Mouse (Mus musculus) splenic B cell, adult 2 months (primary cell): ENCODE measurements around the gene Pou3f1.

Experiments used
- DNase-seq: peaks from one replicate; pipeline ENCODE4 v3.0.0-alpha.2; 2011; ENCODE audit warnings: low read depth, low spot score
- H3K27me3 ChIP-seq: 2 replicates; pipeline ENCODE4 v1.6.1; 2012; ENCODE audit warnings: mild to moderate bottlenecking, low read length, moderate library complexity, mixed read lengths; ENCODE audit not compliant: control insufficient read depth, poor library complexity, insufficient read depth, severe bottlenecking
- H3K36me3 ChIP-seq: 2 replicates; pipeline ENCODE4 v1.6.1; 2012; ENCODE audit warnings: mild to moderate bottlenecking, low read length, moderate library complexity, mixed read lengths; ENCODE audit not compliant: control insufficient read depth, poor library complexity, insufficient read depth, severe bottlenecking

Gene Pou3f1

DNA sequence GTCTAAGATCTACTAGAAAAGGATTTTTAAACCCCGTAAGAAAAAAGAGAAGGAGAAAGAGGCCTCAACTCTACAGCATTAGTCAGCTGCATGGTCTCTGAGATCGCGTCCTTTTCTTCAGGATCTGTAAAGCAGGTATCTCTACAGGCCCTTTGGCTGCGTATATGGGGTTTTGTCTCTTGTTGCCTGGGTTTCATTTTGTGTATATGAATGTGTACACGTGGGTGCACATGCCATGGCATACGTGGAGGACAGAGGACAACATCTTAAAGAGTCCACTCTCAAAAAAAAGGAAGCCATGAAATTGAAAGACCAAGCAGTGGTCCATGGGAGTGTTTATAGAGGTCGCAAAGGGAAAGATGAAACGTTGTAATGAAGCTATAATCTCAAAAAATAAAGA lies 34.8 kb downstream of the Pou3f1 start:
- Histone ChIP-seq H3K36me3 (peaks cover 2% of the 10 kb centered on the region; the same call in 1 of the 2 replicates), H3K27me3 (no peaks in the 10 kb centered on the region)
- DNase-seq: no peak

- peaks cover 2% of the 10 kb centered on the region; the same call in 1 of the 2 replicates for H3K36me3 ChIP-seq
- H3K27me3 ChIP-seq: no peaks in the 10 kb centered on the region
- no peak for DNase-seq
Observed at GRCm38 (mm10) chr4:124692416-124692861, 35.8 kb downstream of the Pou3f1 start.

- Histone ChIP-seq H3K36me3 (peaks cover 2% of the 10 kb centered on the region; the same call in 1 of the 2 replicates), H3K27me3 (no peaks in the 10 kb centered on the region)
- DNase-seq: peak; percentile 90
Observed at GRCm38 (mm10) chr4:124693135-124693894, 36.7 kb downstream of the Pou3f1 start, which contains the start of gene Utp11. Gene Utp11, minus strand, starts transcription at chr4:124693600.

DNA sequence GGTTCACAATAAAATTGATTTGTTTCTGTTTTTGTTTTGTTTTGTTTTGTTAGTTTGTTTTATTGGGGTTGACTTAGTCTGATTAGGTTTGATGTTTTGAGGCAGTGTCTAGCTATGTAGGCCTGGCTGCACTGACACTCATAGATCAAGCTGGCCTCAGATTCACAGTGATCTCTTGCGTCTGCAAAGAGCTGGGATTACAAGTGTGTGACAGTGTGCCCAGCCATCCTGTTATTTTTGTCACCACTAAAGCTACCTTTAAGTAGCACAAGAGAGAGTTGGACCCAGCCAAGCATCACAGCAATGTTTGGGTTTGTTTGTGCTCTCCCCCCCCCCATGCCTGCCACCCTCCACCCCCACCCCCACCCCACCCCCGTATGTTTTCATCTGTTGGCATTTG lies 38.0 kb downstream of the Pou3f1 start:
- Histone ChIP-seq H3K36me3 (peaks cover 2% of the 10 kb centered on the region; the same call in 1 of the 2 replicates), H3K27me3 (no peaks in the 10 kb centered on the region)
- DNase-seq: no peak

DNA sequence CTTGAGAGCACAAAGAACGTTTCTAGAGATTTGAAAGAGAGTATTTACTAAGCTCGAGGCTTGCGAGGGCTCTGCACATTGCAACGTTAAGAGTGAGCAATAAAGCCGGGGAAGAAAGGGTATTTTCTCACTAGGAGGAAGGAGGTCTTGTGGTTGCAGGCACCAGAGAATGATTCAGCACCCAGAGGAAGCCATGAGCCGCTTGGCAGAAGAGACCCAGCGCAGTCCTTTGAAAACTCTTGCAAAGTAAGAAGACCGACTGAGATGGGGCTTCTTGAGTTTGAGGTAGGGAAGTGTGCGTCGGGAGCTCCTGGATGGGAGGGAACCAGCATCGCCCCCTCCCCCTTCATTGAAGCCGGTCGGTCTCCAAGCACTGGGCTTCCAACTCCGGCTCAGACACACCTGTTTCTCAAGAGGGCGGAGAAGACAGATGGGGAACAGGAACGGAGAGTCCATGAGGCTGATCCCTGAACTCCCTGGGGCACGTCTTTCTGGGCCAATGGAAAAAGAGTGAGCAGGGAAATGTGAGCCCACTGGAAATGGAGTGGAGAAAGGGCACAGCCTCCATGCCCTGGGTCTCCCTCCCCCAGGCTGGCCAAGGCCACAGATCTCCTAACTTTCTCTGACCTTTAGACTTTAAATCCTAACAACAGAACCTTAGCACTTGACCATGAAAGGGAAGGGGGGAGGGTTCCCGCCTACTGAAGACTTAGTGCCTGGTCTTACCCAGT lies 39.3 kb downstream of the Pou3f1 start:
- H3K27me3 ChIP-seq: no peaks in the 10 kb centered on the region
- peaks cover 2% of the 10 kb centered on the region; the same call in 1 of the 2 replicates for H3K36me3 ChIP-seq
- peak; percentile 34 for DNase-seq

DNA sequence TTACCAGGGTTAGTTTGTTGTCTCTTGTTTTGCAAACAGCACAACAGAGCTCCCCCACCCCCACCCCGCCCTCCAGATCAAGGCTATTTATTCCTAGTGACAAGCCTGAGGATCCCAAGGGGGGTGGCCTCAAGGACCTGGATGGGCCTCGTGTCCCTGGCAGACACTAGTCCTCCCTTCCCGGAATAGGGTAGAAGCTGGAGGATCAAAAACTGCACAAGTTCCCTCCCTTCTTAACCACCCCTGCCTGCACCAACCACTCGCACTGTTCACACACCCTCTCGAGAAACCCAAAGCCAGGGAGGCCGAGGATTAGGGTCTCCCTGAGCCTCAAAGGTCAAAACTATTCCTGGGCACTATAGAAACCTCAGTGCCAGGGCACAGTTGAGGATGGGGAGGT lies 43.2 kb downstream of the Pou3f1 start:
- Histone ChIP-seq H3K27me3 (no peaks in the 10 kb centered on the region), H3K36me3 (no peaks in the 10 kb centered on the region)
- DNase-seq: no peak

- Histone ChIP-seq H3K27me3 (no peaks in the 10 kb centered on the region), H3K36me3 (no peaks in the 10 kb centered on the region)
- peak; percentile 77 for DNase-seq
Observed at GRCm38 (mm10) chr4:124700248-124700971, 43.8 kb downstream of the Pou3f1 start, which contains the start of gene Fhl3. Gene Fhl3, plus strand, starts transcription at chr4:124700701.

DNA sequence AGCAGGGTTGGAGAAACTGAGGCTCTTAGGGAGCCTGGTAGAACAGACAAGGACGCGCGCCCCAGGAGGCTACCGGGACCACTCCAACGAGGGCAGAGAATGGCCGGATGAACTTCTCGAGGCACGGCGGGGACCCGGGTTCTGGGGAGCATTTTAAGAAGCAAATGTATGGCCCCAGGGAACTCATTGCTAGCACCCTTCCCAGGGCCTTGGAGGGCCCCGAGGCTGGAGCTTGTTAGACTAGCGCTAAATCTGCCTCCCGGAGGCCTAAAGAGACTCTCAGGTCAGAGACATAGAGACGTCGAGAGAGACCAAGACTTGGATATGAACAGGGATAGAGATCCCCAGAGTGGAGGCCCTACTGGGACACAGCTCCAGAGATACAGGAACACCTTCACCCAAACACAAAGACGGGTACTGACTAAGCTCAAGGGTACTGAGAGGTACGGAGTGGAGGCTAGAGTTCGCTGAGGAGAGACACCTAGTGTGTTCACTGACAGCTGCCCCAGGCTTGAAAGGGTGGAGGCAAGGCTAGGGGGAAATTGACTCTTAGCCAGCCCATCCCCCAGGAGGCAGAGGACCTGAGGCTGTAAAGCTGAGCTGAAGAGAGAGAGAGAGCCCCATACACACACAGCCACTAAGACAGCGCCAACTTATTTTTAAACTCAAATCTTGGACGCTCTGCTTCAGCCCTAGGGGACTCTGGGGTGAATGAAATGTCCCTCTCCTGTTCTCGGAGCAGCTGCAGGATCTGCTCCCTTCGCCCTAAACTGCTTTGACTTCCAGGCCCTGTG lies 44.6 kb downstream of the Pou3f1 start:
- H3K36me3 ChIP-seq: no peaks in the 10 kb centered on the region
- DNase-seq: peak; percentile 45
- no peaks in the 10 kb centered on the region for H3K27me3 ChIP-seq

DNA sequence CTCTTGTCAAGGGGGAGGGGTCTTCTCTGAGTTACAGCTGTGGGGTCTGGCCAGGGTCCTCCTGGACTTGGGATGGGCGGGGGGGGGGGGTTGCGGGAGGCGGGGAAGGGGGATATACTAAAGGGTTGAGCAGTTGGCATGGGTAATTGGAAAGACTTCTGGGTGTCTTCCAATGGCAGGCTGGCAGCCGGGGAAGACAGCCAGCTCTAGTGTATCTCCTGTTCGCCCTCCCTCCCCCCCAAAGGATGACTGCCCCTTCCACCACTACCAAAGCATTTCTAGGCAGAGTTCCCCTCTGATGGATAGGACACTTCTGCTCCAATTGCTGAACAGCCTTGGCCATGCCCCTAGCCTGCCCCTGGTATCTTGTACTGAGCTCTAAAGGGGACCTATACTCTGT lies 45.3 kb downstream of the Pou3f1 start:
- DNase-seq: no peak
- H3K36me3 ChIP-seq: no peaks in the 10 kb centered on the region
- H3K27me3 ChIP-seq: no peaks in the 10 kb centered on the region

GRCm38 (mm10) chr4:124703406-124703805 lies 46.8 kb downstream of the Pou3f1 start:
- Histone ChIP-seq H3K27me3 (no peaks in the 10 kb centered on the region), H3K36me3 (no peaks in the 10 kb centered on the region)
- DNase-seq: no peak

DNA sequence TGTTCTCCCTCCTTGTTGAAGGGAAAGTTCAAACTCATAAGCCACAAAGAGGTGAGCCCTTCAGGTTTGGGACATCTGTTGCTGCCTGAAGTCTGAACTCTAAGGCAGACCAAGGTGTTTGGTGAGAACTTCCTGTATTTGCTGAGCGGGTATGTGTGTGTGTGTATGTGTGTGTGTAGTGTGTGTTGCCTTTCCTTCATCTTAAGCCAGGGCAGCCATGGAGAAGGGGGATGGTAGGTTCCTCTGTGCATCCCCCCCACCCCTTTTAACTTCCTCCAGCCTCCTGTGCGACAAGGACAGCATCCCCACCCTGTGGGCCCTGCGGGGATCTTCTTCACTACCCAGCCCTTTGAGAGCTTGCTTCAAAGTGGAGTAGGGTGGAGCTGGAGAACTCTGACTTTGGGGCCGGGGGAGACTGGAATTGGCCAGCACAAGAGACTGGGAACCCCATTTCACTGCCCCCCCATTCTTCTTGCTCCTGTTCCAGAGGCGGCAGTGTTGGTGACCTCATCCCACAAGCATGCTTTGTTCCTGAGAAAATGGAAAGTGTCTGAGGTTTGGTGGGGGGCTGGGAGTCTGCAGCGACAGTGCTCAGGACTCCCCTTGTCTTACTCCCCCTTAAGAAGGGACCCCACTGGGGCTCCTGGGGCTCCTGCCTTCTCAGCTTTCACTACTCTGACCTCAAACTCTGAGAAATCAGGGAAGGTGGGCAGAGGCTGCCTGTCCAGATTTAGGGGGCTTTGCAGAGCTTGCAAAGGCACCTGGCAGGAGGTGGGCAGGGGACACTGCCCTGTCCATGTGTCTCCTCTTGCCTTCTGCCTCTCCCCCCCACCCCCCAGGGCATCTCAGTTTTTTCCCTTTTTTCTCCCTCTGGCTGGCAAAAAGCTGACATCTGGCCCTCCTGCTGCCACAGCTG lies 47.5 kb downstream of the Pou3f1 start:
- no peaks in the 10 kb centered on the region for H3K27me3 ChIP-seq
- no peaks in the 10 kb centered on the region for H3K36me3 ChIP-seq
- peak; percentile 71 for DNase-seq

- Histone ChIP-seq H3K27me3 (no peaks in the 10 kb centered on the region), H3K36me3 (no peaks in the 10 kb centered on the region)
- no peak for DNase-seq
Observed at GRCm38 (mm10) chr4:124704797-124705474, 48.3 kb downstream of the Pou3f1 start.
